Comparison of ENCODE assay signal across 14 mouse cellular contexts in the genomic region with DNA sequence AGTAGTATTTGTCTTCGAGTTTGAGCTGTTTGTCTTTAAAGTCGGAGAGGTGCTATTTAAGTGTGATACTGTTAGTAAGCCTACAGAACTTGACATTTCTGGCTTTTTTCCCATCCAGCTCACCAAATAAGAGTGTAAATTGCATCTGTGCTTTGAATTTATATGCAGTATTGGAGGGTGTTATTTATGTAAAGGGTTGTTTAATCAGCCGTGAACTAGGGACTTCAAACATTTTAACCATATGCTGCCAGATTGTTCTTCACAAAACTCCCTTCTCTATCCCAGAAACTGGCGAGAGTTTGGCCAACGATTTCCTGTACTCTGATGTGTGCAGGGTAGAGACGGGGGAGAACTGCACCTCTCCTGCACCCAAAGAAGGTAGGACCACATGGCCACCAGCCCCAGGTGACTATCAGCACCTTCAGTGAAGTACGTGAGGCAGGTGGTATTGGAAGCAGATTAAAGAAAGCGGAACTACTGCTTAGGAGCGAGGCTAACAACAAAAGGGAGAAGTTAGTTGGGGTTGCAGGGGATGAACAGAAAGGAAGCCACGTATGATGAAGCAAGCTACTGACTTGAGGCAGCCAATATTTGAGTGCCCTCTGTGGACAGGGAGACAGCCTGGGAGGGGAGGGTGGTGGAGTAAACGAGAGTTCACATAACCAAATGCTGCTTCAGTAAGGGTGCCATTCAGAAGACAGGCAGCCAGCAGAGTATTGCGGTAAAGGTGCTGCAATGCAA.
DNase-seq lines count a peak whose midpoint lies in the region.
"Had no signal": no experiment of that assay in that cellular context is flagged by ENCODE, and none has a peak within 500 bp of the region (broad histone marks: within the 10 kb centered on the region; RNA-seq: fewer than 3 reads in every experiment).

No protein-coding gene starts in this region.

- intact Hi-C loops in heart, postnatal 25 days (cut with DNase I) = no loop called here

- peak; percentile 89 for DNase-seq in heart, adult 11 months
- DNase-seq in heart, postnatal 25 days (ENCODE audit: low spot score) = no peak
- DNase-seq in spleen, postnatal 36 days (ENCODE audit: low spot score in 2 of 2) = peak; percentile 21 to 34
- DNase-seq in spleen, adult 18-20 months = no peak
- peak; percentile 51 for DNase-seq in lung, postnatal 36 days
- no peak for DNase-seq in adipocyte (ENCODE audit: low spot score)
- DNase-seq in thymus, postnatal 4 days = no peak
- DNase-seq: adrenal gland, adult 8-10 months; cerebellum, adult 9-11 months; embryo, embryonic 11 days; kidney, adult 2 months; kidney, postnatal 36 days; layer of hippocampus, postnatal 36 days; thymus, adult 18-20 months had no signal

Comparison
In these comparisons a context has a peak if more than half of its experiments do, and no peak if none do; other contexts are left out.
1. DNase-seq: peak in heart, adult 11 months (single experiment), spleen, postnatal 36 days (2 of 2) and lung, postnatal 36 days (single experiment); none in heart, postnatal 25 days (single experiment), spleen, adult 18-20 months (0 of 2), adipocyte (single experiment) and thymus, postnatal 4 days (single experiment).